Mouse (Mus musculus) testis, adult 2 months (tissue): ENCODE results near the gene Grk2.

Experiments
- CTCF ChIP-seq: fragments of 200-500 bp; IDR thresholded peaks from 2 replicates; pipeline ENCODE4 v1.5.1; 2012; ENCODE audit warnings: low read depth, mild to moderate bottlenecking, inconsistent platforms, low read length, moderate library complexity; ENCODE audit not compliant: control insufficient read depth, insufficient read depth, insufficient replicate concordance
- POLR2A ChIP-seq: fragments of 200-500 bp; IDR thresholded peaks from 2 replicates; pipeline ENCODE4 v1.6.1; 2012; ENCODE audit warnings: low read depth, mild to moderate bottlenecking, inconsistent platforms, low read length, moderate library complexity; ENCODE audit not compliant: control insufficient read depth

GRCm38 (mm10) chr19:4291161-4291560 lies 14.9 kb downstream of the Grk2 start:
- no peak for TF ChIP-seq POLR2A
- TF ChIP-seq CTCF, result no peak
